Mouse (Mus musculus): Measurements from ENCODE around the gene Gm9918. TPM values are rescaled to one million over a fixed set of nuclear protein-coding genes. Genes with fewer than 3 reads are reported as not detected.

Gm9918 gene
- polyA plus RNA-seq, 1 experiment from 2014 or later = not detected

DNA sequence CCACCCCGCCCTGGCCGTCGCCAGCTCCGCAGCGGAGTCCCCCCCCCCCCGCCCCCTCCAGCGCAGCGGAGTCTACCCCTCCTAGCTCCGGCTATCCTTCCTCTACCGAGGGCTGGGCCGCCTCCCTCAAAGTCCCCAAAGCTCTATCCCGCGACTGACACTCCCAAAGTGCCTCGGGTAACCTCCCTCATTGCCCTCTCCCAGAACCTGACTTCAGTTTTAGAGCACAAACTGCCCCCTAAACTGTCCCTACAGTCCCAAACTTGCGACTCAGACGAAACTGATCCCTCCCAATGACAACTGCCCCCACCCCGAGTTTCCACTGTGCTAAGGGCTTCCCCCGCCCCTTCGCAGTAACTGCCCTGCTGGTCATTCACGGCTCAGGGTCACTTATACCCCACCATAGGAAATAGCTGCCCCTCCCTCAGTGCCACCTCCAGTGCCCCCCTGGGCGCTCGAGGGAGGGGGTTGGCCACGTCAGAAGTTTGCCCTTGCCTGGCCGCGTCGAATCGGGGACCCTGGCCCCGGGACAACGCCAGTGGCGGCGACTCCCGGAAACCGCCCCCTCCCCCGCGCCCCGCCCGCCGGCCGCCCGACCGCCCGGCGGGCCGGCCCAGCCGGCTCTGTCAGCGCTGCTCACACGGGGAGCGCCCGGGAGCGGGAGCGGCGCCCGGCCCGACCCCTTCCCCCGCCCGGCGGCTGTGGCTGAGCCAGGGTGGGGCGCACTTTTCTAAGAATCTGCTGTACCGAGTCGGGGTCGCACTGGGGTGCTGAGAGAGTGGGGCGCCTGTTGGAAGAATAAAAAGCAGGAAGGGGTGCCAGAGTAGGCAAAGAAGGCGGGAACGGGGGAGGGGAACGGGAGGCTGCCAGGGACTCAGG is 22.9 kb upstream of the Gm9918 start:
- WGBS (ENCODE audit: insufficient replicate concordance) = under 1% methylated on average over 62 of the region's 65 CpGs
- peak overlapping the region; percentile 91 for H3K4me2 ChIP-seq
- H3K9ac ChIP-seq = peak overlapping the region; percentile 49
- no peaks in the 10 kb centered on the region for H3K36me3 ChIP-seq
- peak; percentile 31 for ATAC-seq
- H3K27me3 ChIP-seq (replicated peaks) = peaks cover 100% of the 10 kb centered on the region
- no peaks in the 10 kb centered on the region for H3K9me3 ChIP-seq (replicated peaks)
- peak overlapping the region; percentile 59 for H3K4me3 ChIP-seq
- peak overlapping the region; percentile 75 for H3K27ac ChIP-seq
- peaks cover 69% of the 10 kb centered on the region for H3K4me1 ChIP-seq

DNA sequence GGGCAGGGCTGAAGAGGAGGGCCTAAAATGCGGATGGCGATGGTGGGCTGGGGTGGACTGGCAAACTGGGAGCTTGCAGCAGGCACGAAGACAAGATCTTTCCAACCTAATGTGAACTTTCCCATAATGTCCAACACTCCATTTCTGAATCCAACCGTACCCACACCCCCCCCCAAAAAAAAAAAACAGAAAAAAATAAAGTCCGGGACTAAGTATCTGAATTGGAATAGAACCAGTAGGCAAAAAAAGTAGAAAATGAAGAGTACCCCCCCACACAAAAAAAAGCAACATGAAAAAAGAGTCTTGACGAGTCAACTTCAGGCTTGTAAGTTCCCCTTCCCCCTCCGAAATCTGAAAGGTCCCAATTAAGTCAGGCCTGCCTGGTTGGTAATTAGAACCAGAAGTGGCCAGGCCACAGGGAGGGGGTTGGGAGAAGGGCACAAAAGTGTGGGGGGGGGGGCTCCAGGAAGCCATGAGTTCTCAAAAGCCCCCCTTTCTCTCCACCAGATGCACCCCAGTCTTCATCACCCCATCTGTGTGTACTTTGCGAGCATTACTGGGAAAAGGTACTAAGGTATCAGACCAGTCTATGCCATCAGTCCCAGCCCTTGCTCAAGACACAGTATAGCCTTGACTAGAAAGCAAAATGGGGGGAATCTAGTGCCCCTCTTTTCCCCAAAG is 22.1 kb upstream of the Gm9918 start:
- Histone ChIP-seq H3K27me3 (replicated peaks) (peaks cover 99% of the 10 kb centered on the region), H3K4me2 (peak overlapping the region; percentile 91), H3K27ac (peak overlapping the region; percentile 75), H3K4me1 (peaks cover 61% of the 10 kb centered on the region), H3K9ac (peak overlapping the region; percentile 49; the same call in 1 of the 2 replicates), H3K36me3 (no peaks in the 10 kb centered on the region), H3K9me3 (replicated peaks) (no peaks in the 10 kb centered on the region), H3K4me3 (peak overlapping the region; percentile 59)
- no peak for ATAC-seq
- WGBS (ENCODE audit: insufficient replicate concordance) = 9% methylated on average over 8 of the region's 8 CpGs

DNA sequence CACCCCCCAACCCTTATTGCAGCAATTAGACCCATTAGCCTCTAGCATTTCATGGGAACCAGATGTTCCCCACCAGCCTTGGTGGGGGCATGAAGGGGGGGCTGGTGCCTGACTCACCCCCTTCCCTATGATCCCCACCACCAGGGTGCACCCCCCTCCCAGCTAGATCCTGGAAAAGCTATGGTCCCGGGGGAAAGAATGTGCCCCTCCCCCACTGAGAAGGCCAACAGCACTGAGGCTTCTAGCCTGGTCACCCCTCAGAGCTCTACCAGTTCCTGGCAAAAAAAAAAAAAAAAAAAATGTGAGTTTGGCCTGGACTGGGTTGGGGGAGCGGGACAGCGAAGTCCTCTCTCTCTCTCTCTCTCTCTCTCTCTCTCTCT is 21.6 kb upstream of the Gm9918 start:
- Histone ChIP-seq H3K9ac (no peak overlapping the region), H3K4me2 (peak overlapping the region; percentile 91; the same call in 1 of the 2 replicates), H3K27me3 (replicated peaks) (peaks cover 99% of the 10 kb centered on the region)

DNA sequence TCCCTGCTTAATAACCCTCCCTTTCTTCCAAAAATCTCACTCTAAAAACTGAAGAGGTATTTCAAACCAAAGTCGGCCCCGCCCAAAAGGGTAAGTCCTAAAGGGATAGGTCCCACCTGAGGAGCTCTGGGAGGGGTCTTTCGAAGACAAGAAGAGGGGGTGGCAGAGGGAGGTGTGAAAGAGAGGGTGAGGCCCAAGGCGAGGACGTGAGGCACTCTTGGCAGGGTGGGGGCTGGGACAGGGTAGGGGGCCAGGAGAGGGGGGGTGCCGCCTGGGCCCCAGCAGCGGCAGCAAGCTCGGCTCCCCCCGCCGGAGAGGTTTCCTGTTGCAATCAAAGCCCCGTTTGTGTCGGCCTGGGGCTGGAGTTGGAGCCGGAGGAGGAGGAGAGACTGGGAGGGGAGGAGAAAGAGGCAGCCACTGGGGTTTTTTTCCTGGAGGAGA is 21.1 kb upstream of the Gm9918 start:
- Histone ChIP-seq H3K27ac (0 out of 2 replicates have a peak overlapping the region, but pooled peaks have one; percentile 13), H3K4me2 (peak overlapping the region; percentile 31), H3K4me3 (0 out of 2 replicates have a peak overlapping the region, but pooled peaks have one; percentile 21), H3K9ac (no peak overlapping the region), H3K4me1 (peaks cover 55% of the 10 kb centered on the region), H3K27me3 (replicated peaks) (peaks cover 99% of the 10 kb centered on the region), H3K9me3 (replicated peaks) (no peaks in the 10 kb centered on the region), H3K36me3 (no peaks in the 10 kb centered on the region)
- no peak for ATAC-seq
- 2% methylated on average over 13 of the region's 13 CpGs for WGBS (ENCODE audit: insufficient replicate concordance)

More for the DNA sequence above, 21.6 kb upstream of the Gm9918 start:
- H3K4me3 ChIP-seq = no peak overlapping the region
- ATAC-seq = no peak
- H3K4me1 ChIP-seq = peaks cover 56% of the 10 kb centered on the region
- H3K9me3 ChIP-seq (replicated peaks) = no peaks in the 10 kb centered on the region
- 0% methylated on average over 3 of the region's 3 CpGs for WGBS (ENCODE audit: insufficient replicate concordance)
- no peaks in the 10 kb centered on the region for H3K36me3 ChIP-seq
- H3K27ac ChIP-seq = 0 out of 2 replicates have a peak overlapping the region, but pooled peaks have one; percentile 53

DNA sequence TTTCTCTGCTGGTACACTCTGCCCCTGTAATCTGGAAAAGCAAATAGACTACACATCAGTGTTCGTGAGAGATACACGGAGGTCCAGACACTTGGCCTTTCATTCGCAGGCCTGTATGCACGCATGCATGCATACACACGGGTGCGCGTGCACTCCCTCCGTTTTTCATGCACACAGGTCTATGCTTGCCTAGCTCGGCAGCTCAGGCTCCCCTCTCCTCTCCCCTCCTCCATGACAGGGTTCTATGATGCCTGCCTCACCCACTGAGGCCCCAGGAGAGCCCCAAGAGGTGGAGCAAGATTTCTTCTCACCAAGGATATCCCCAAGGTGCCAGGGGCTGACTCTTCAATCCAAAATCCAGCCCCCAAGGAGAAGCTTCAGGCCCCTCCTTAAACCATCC is 20.4 kb upstream of the Gm9918 start:
- peaks cover 99% of the 10 kb centered on the region for H3K27me3 ChIP-seq (replicated peaks)
- WGBS (ENCODE audit: insufficient replicate concordance) = 46% methylated on average over 9 of the region's 9 CpGs
- H3K4me1 ChIP-seq = peaks cover 49% of the 10 kb centered on the region
- no peak for ATAC-seq
- H3K9me3 ChIP-seq (replicated peaks) = no peaks in the 10 kb centered on the region
- no peak overlapping the region for H3K9ac ChIP-seq
- 0 out of 2 replicates have a peak overlapping the region, but pooled peaks have one; percentile 13 for H3K27ac ChIP-seq
- H3K4me2 ChIP-seq = no peak overlapping the region
- no peak overlapping the region for H3K4me3 ChIP-seq
- H3K36me3 ChIP-seq = no peaks in the 10 kb centered on the region

DNA sequence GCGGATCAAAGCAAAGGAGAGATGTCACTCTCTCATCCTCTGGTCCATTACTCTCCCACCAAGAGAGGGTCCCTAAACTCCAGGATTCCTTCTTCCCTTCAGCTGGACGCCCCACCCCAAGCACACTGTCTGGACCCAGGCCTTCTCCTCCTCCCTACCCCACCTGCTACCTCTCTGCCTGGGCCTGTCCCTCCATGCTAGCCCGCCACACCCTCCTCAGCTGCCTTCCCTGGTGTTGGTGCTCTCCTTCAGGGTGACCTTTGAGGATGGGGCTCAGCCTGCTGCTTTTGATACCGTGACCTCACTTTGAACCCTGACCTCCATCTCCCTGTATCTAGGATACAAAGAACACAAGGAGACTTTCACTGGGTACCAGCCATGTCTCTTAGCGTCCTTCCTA is 19.8 kb upstream of the Gm9918 start:
- H3K4me3 ChIP-seq = no peak overlapping the region
- H3K27ac ChIP-seq = no peak overlapping the region
- no peaks in the 10 kb centered on the region for H3K36me3 ChIP-seq
- H3K4me1 ChIP-seq = peaks cover 44% of the 10 kb centered on the region
- no peak overlapping the region for H3K4me2 ChIP-seq
- no peak for ATAC-seq
- 60% methylated on average over 5 of the region's 5 CpGs for WGBS (ENCODE audit: insufficient replicate concordance)
- peaks cover 99% of the 10 kb centered on the region for H3K27me3 ChIP-seq (replicated peaks)
- no peak overlapping the region for H3K9ac ChIP-seq
- no peaks in the 10 kb centered on the region for H3K9me3 ChIP-seq (replicated peaks)

DNA sequence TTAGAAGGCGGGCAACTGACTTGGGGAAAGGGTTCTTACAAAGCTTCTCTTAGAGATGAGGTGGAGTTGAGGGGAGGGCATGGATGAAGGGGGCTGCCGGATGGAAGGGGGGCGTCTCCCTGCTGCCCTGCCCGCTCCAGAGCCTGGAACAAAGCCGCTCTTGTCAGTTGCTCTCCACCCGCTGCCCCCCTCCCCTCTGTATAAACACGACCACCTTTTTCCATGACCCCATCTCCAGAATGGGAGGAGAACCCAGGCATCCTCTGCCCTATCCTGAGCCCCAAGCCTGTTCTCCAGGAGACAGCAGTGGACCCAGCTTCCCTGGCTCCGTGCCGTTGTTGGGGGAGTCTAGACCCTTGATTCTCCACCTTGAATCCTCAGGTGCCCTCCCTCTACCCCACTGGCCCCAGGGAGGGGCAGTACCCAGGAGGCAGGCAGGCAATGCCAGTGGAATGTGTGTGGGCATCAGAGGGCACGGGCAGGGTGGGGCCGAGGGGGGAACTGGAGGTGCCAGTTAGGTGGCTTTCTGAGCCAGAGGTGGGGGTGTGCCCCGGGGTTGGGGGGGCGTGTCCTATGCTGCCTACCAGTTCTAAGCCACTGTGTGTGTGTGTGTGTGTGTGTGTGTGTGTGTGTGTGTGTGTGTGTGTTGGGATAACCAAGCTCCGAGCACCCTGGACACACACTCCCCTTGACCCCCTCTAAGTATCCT is 14.7 kb upstream of the Gm9918 start:
- Histone ChIP-seq H3K27me3 (replicated peaks) (peaks cover 96% of the 10 kb centered on the region), H3K9me3 (replicated peaks) (no peaks in the 10 kb centered on the region), H3K36me3 (no peaks in the 10 kb centered on the region), H3K9ac (no peak overlapping the region), H3K4me3 (no peak overlapping the region), H3K27ac (no peak overlapping the region), H3K4me2 (no peak overlapping the region), H3K4me1 (peaks cover 25% of the 10 kb centered on the region)
- 39% methylated on average over 14 of the region's 14 CpGs for WGBS (ENCODE audit: insufficient replicate concordance)
- no peak for ATAC-seq

DNA sequence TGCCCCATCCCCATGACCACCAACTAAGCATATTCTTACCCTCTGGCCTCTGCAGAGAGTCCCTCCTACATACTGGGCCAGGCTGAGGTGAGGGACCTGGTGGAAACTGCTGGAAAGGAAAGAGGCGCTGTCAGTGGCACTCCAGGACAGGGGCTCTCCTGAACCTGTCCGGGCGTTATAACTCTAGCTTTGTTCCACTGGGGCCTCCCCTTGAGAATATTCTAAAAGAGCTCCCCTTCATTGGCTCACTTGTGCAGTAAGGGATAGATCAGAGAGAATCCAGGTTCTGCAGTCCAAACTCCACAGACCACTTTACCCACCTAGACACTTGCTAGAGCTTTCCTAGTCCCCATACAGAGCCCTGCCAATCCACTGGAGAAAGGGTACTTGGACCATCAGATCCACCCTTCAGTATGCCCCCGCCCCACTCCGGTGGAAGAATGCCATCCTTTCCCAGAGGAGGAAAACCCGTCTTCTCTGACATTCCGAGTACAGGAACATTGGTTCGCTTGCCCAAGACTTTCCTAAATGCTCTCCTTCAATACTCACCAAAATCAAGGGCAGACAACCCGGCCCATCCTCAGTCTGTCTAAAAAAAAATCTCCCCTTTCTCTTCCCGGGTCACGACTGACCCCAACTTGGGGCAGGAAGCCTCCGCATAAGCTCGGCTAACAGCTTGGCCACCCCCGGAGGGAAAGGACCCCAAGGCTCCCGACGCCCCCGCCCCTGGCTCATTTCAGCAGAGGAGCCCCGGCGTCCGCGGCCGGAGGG is 13.7 kb upstream of the Gm9918 start:
- 9% methylated on average over 22 of the region's 22 CpGs for WGBS (ENCODE audit: insufficient replicate concordance)
- peak overlapping the region; percentile 55; the same call in 1 of the 2 replicates for H3K9ac ChIP-seq
- H3K36me3 ChIP-seq = no peaks in the 10 kb centered on the region
- peaks cover 25% of the 10 kb centered on the region for H3K4me1 ChIP-seq
- ATAC-seq = no peak
- peaks cover 93% of the 10 kb centered on the region for H3K27me3 ChIP-seq (replicated peaks)
- no peak overlapping the region for H3K27ac ChIP-seq
- H3K9me3 ChIP-seq (replicated peaks) = no peaks in the 10 kb centered on the region
- peak overlapping the region; percentile 86 for H3K4me2 ChIP-seq
- H3K4me3 ChIP-seq = peak overlapping the region; percentile 58

- H3K9me3 ChIP-seq (replicated peaks) = no peaks in the 10 kb centered on the region
- H3K27me3 ChIP-seq (replicated peaks) = peaks cover 93% of the 10 kb centered on the region
- H3K36me3 ChIP-seq = no peaks in the 10 kb centered on the region
- peak within 1 kb of the TSS; percentile 55; the same call in 1 of the 2 replicates for H3K9ac ChIP-seq
- H3K27ac ChIP-seq = no peak within 1 kb of the TSS
- peak; percentile 39; the same call in 1 of the 2 replicates for ATAC-seq
- 3% methylated on average over 40 of the region's 46 CpGs for WGBS (ENCODE audit: insufficient replicate concordance)
- H3K4me1 ChIP-seq = peaks cover 25% of the 10 kb centered on the region
- peak within 1 kb of the TSS; percentile 58 for H3K4me3 ChIP-seq
- H3K4me2 ChIP-seq = peak within 1 kb of the TSS; percentile 86
These were observed 12.9 kb upstream of the Gm9918 start, which contains the start of gene Rarg for GRCm38 (mm10) chr15:102257202-102258075. Gene Rarg (minus strand): TSS chr15:102257517.

GRCm38 (mm10) chr15:102258076-102258470 is 12.3 kb upstream of the Gm9918 start:
- no peak for ATAC-seq
- WGBS (ENCODE audit: insufficient replicate concordance) = 12% methylated on average over 12 of the region's 12 CpGs
- H3K4me2 ChIP-seq = peak overlapping the region; percentile 86

More at GRCm38 (mm10) chr15:102258076-102258470, 12.3 kb upstream of the Gm9918 start:
- Histone ChIP-seq H3K9me3 (replicated peaks) (no peaks in the 10 kb centered on the region), H3K4me3 (no peak overlapping the region), H3K27me3 (replicated peaks) (peaks cover 93% of the 10 kb centered on the region), H3K27ac (no peak overlapping the region), H3K9ac (no peak overlapping the region), H3K36me3 (no peaks in the 10 kb centered on the region), H3K4me1 (peaks cover 25% of the 10 kb centered on the region)
